Mouse (Mus musculus): Measurements from ENCODE around the gene Slc25a34.

- TF ChIP-seq CTCF (IDR thresholded peaks at IDR 0.05) (no peak), EP300 (IDR thresholded peaks at IDR 0.05) (no peak)
Measured at GRCm38 (mm10) chr4:141622091-141622490, 1.5 kb downstream of the Slc25a34 start.
